Mouse (Mus musculus) heart, embryonic 11.5 days (tissue): ENCODE measurements at regions not wholly inside any gene's neighbourhood (a gene's known extent, or its start where the extent isn't known, plus 50 kb on each side); places are given as distances from the start of the nearest gene placed in this dataset.

Experiments
- ATAC-seq: fragments of 200-750 bp; cut with Nextera tagmentation; replicated peaks from 2 replicates; pipeline ENCODE4 v1.8.0; 2017; ENCODE audit warnings: moderate library complexity; ENCODE audit not compliant: insufficient number of reproducible peaks, low FRiP score, low TSS enrichment
- H3K27ac ChIP-seq: fragments of 300-500 bp; sonication (generic); 2 replicates; pipeline ENCODE4 v1.5.1; 2014; ENCODE audit warnings: mild to moderate bottlenecking, low read depth, low read length
- H3K27me3 ChIP-seq: fragments of 300-500 bp; sonication (generic); 2 replicates; pipeline ENCODE4 v1.6.1; 2014; ENCODE audit warnings: mild to moderate bottlenecking, low read length, mixed read lengths; ENCODE audit not compliant: control insufficient read depth, insufficient read depth
- H3K36me3 ChIP-seq: fragments of 300-500 bp; sonication (generic); 2 replicates; pipeline ENCODE4 v1.6.1; 2014; ENCODE audit warnings: mild to moderate bottlenecking, low read length, moderate library complexity, mixed read lengths; ENCODE audit not compliant: control insufficient read depth, insufficient read depth
- H3K4me1 ChIP-seq: fragments of 300-500 bp; sonication (generic); 2 replicates; pipeline ENCODE4 v1.6.1; 2014; ENCODE audit warnings: low read length; ENCODE audit not compliant: control insufficient read depth, insufficient read depth
- H3K4me2 ChIP-seq: fragments of 300-500 bp; sonication (generic); 2 replicates; pipeline ENCODE4 v1.6.1; 2014; ENCODE audit warnings: mild to moderate bottlenecking, moderate library complexity
- H3K4me3 ChIP-seq: fragments of 300-500 bp; sonication (generic); 2 replicates; pipeline ENCODE4 v1.5.1; 2014; ENCODE audit warnings: low read depth, low read length
- H3K9ac ChIP-seq: fragments of 300-500 bp; sonication (generic); 2 replicates; pipeline ENCODE4 v1.6.1; 2014; ENCODE audit warnings: mild to moderate bottlenecking, low read depth, low read length, moderate library complexity
- H3K9me3 ChIP-seq: fragments of 300-500 bp; sonication (generic); replicated peaks from 2 replicates; pipeline ENCODE4 v1.6.1; 2016; ENCODE audit warnings: low read length; ENCODE audit not compliant: control insufficient read depth
- WGBS: fragments of 180-500 bp; shearing (Covaris S2); extraction: QIAGEN DNeasy Blood & Tissue Kit; methylation state at CpG from one replicate; pipeline ENCODE4 v1.1.7; 2014; ENCODE audit not compliant: insufficient replicate concordance; 5-methylcytosine and 5-hydroxymethylcytosine counted together

DNA sequence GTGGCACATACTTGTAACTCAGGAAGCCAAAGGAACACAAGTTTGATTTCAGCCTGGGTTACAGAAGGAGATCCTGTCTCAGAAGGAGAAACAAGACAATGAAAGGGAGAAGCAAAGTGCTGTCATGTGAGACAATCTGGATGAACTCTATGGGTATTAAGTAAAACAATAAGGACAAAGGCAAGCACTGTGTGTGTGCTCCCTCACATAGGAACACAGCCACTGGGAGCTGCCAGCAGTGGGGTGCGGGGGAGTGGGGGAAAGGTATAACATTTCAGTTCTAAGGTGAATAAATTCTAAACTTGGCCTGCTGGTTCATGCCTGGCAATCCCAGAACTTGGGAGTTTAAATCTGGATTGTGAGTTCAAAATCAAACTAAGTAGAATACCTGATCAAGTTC lies 158.8 kb upstream of the Trim24 start:
- Histone ChIP-seq H3K27me3 (no peaks in the 10 kb centered on the region), H3K27ac (no peak overlapping the region), H3K4me3 (no peak overlapping the region), H3K4me1 (no peaks in the 10 kb centered on the region), H3K4me2 (no peak overlapping the region), H3K9ac (no peak overlapping the region), H3K9me3 (no peaks in the 10 kb centered on the region), H3K36me3 (no peaks in the 10 kb centered on the region)
- no peak for ATAC-seq
- 84% methylated on average over 1 of the region's 1 CpGs for WGBS

DNA sequence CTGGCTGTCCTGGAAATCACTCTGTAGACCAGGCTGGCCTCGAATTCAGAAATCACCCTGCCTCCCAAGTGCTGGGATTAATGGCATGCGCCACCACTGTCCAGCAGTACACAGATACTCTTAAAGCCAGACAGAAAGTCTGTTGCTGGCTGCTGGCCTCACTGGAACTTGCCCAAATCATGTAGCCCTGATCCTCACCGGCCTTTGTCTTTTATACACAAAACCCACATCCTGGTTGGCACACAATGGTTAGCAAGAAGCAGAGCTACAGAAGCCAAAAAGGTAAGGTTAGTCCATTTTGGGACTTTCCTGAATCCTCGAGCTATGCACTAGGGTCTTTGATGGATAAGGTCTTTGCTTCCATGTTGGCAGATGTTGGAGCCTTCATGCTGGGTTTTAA lies 157.2 kb upstream of the Trim24 start:
- WGBS, result 76% methylated on average over 4 of the region's 4 CpGs
- no peak for ATAC-seq

DNA sequence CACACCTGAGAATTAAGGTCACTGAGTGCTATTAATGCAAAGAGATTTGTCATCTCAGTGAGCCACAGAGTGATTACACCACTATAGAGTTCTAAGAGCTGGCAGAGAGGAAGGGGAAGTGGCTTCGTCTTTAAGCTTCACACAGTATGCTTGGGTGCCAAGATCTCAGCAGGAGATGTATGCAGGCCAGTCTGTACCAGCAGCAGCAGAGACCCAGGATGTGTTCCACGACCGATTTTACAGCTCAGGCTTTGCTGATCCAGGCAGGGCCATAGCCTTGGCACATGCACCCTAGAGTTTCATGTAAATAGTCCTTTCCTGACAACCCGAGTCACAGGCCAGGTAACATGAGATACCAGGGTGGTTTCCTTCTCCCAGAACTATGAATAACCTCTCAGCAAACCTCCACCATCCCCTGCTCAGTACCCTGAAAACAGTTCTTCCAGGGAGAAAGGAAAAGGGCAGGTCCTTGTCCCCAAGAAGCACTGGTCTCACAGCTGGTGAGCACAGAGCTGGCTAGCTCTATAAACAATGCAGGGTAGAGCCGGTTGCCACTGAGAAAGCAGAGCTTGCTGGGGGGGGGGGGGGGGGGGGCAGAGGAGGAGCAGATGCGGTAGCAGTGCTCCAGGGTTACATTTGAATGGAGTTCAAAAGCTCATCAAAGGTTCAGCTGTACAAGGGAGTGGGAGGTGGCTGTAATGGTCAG lies 156.2 kb upstream of the Trim24 start:
- Histone ChIP-seq H3K9me3 (no peaks in the 10 kb centered on the region), H3K36me3 (no peaks in the 10 kb centered on the region), H3K27me3 (no peaks in the 10 kb centered on the region), H3K4me3 (no peak overlapping the region), H3K4me1 (no peaks in the 10 kb centered on the region), H3K4me2 (no peak overlapping the region), H3K27ac (no peak overlapping the region), H3K9ac (no peak overlapping the region)
- ATAC-seq, result no peak
- WGBS, result 14% methylated on average over 6 of the region's 6 CpGs

More for the DNA sequence above, 157.2 kb upstream of the Trim24 start:
- H3K9ac ChIP-seq, result no peak overlapping the region
- H3K27me3 ChIP-seq, result no peaks in the 10 kb centered on the region
- no peak overlapping the region for H3K4me3 ChIP-seq
- no peaks in the 10 kb centered on the region for H3K9me3 ChIP-seq
- H3K27ac ChIP-seq, result no peak overlapping the region
- H3K4me1 ChIP-seq, result no peaks in the 10 kb centered on the region
- H3K4me2 ChIP-seq, result no peak overlapping the region
- no peaks in the 10 kb centered on the region for H3K36me3 ChIP-seq

DNA sequence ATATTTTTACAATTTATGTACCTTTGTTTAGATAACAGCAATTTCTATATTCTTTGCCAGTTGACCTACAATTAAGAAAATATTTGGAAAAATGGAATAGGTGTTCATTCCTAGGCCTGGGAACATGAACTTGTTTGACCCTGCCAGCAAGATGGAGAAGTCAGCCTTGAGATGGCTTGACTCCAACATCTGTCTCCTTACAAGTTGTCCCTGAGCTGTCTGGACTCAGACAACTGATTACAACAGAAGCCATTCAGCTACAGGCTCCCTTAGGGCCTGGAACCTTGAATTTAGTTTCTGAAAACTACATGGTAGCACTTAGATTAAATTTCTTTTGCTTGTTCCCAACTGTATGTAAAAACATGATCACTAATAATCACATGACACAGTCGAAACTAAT lies 148.9 kb upstream of the Trim24 start:
- no peaks in the 10 kb centered on the region for H3K9me3 ChIP-seq
- H3K27me3 ChIP-seq, result no peaks in the 10 kb centered on the region
- H3K4me3 ChIP-seq, result no peak overlapping the region
- WGBS, result 65% methylated on average over 1 of the region's 1 CpGs
- no peak for ATAC-seq
- no peak overlapping the region for H3K9ac ChIP-seq
- no peaks in the 10 kb centered on the region for H3K36me3 ChIP-seq
- H3K27ac ChIP-seq, result no peak overlapping the region
- no peaks in the 10 kb centered on the region for H3K4me1 ChIP-seq
- H3K4me2 ChIP-seq, result no peak overlapping the region

DNA sequence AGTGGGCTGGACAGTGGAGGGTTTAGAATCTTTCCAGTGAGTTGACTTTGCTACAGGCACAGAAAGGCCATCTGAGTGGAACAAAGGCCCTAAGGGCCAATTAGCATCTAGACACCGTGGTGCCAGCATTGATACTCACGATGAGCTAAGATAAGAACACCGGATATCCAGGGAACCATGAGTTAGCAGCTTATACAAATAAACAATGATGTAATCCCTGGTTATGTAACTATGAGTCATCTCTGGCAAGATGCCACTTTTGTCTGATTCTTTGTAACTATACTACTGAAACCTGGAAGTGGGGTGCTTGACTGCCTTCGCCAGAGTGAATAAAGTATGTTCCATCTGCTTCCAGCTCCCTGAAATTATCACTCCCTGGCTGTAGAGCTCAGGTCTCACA lies 147.3 kb upstream of the Trim24 start:
- ATAC-seq, result 0 out of 2 replicates have a peak, but pooled peaks have one; percentile 4

DNA sequence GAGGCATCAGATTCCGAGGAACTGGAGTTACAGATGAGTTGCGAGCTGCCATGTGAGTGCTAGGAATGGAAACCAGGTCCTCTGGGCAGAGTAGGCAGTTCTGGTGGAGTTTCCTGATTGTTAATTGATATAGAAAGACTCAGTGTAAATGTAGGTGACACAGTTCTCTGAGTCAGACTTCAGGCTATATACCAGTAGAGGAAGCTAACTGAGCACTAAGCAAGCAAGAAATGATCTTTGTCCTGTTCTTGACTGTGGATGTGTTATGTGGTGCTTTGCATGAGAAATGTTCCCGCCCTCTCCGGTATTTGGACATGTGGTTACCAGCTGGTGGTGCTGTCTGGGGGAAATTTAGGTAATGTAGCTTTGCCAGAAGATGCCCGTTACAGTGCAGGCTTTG lies 146.4 kb upstream of the Trim24 start:
- Histone ChIP-seq H3K36me3 (no peaks in the 10 kb centered on the region), H3K27ac (no peak overlapping the region), H3K9me3 (no peaks in the 10 kb centered on the region), H3K4me1 (no peaks in the 10 kb centered on the region), H3K4me3 (no peak overlapping the region), H3K4me2 (no peak overlapping the region), H3K27me3 (no peaks in the 10 kb centered on the region), H3K9ac (no peak overlapping the region)
- WGBS, result 85% methylated on average over 5 of the region's 5 CpGs
- no peak for ATAC-seq

More for the DNA sequence above, 147.3 kb upstream of the Trim24 start:
- Histone ChIP-seq H3K4me1 (no peaks in the 10 kb centered on the region), H3K4me2 (no peak overlapping the region), H3K27me3 (no peaks in the 10 kb centered on the region), H3K4me3 (no peak overlapping the region), H3K27ac (peak overlapping the region; percentile 11; the same call in 1 of the 2 replicates), H3K9ac (no peak overlapping the region), H3K36me3 (no peaks in the 10 kb centered on the region), H3K9me3 (no peaks in the 10 kb centered on the region)
- WGBS, result 34% methylated on average over 4 of the region's 4 CpGs

DNA sequence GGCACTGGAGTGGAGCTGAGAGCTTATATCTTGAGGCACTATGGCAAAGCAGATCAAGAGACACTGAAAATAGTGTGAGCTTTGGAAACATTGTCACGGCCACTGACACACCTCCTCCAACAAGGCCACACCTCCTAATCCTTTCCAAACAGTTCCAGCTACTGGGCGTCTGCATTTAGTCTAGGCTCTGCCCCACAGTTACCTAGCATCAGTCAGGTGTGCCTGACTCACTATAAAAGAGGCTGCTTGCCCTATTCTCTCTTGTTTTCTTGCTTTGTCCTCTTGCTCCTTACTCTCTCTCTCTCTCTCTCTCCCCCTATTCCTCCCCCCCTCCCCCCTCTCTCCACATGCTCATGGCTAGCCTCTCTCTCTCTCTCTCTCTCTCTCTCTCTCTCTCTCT lies 142.0 kb upstream of the Trim24 start:
- H3K9ac ChIP-seq, result no peak overlapping the region
- H3K27me3 ChIP-seq, result no peaks in the 10 kb centered on the region
- no peak overlapping the region for H3K4me2 ChIP-seq
- H3K27ac ChIP-seq, result no peak overlapping the region
- H3K4me1 ChIP-seq, result peaks cover 3% of the 10 kb centered on the region; the same call in 1 of the 2 replicates
- 78% methylated on average over 2 of the region's 2 CpGs for WGBS
- H3K4me3 ChIP-seq, result no peak overlapping the region
- ATAC-seq, result no peak
- H3K36me3 ChIP-seq, result no peaks in the 10 kb centered on the region
- no peaks in the 10 kb centered on the region for H3K9me3 ChIP-seq

DNA sequence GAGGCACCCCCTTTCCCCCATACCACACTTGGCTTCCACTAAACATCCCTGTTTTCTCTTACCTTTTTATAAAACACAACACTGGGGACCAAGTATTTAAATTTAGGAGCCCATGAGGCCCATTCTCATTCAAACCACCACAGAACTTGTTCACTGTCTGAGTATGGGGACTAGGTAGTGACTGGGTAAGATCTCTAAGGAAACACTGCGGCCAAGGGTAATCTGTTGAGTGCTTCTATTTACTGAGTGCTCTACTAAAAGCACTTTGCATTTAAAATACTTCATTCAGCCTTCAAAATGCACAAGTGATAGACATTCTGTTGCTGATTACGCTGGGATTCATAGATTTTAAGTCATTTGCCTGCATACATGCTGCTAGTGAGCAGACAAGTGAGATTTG lies 141.4 kb upstream of the Trim24 start:
- Histone ChIP-seq H3K27ac (no peak overlapping the region), H3K4me3 (no peak overlapping the region), H3K9ac (no peak overlapping the region), H3K4me2 (no peak overlapping the region), H3K36me3 (no peaks in the 10 kb centered on the region), H3K4me1 (peaks cover 3% of the 10 kb centered on the region; the same call in 1 of the 2 replicates), H3K27me3 (no peaks in the 10 kb centered on the region), H3K9me3 (no peaks in the 10 kb centered on the region)
- ATAC-seq, result no peak
- 88% methylated on average over 2 of the region's 2 CpGs for WGBS
